Mouse (Mus musculus) ES-Bruce4 (cell line): ENCODE measurements around the gene Chrnb4.

Experiments
- CTCF ChIP-seq: IDR thresholded peaks from one replicate; pipeline ENCODE4 v1.8.1; 2011; ENCODE audit warnings: low read depth, low read length
- POLR2A ChIP-seq: IDR thresholded peaks from one replicate; pipeline ENCODE4 v1.8.1; 2011; ENCODE audit warnings: low read length; ENCODE audit not compliant: insufficient read depth

DNA sequence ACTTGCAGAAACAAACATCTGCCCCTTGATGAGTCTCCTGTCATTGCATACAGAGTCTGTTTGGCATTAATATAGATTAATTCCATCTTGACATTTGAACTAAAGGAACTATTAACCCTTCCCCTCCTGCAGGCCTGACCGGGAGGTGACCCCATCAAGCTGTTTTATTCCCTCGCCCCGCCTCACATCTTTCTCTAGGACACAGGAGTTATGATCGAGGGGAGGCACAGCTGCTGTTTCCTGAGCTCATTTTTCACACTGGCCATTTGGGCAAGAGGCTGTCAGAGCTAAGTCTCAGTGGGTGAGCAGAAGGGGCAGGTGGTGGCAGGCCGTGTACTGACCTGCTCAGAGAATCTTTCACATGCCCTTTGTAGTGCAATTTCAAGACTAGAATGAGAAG lies 41.6 kb upstream of the Chrnb4 start:
- TF ChIP-seq POLR2A (no peak), CTCF (no peak)
